Mouse (Mus musculus): Measurements from ENCODE around the gene Unc80.

DNA sequence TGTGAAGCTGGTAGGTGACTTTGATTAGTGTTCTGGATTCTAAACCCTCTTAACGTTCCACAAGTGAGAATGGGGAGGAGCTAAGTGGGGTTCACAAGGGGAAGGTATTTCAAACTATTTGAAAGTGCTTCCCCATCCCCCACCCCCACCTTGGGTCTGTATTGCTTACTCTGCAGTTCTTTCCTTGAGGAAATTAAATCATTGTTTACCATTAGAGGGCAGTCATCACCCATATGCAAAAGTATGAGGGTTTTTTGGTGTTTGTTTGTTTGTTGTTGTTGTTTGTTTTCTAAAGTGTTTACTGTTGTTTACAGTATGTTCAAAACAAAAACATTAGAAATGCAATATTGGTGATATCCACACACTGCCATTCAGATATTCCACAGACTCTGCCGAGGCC is 210.5 kb downstream of the Unc80 start:
- TF ChIP-seq CTCF (IDR thresholded peaks at IDR 0.05; ENCODE audit: extremely low read depth, insufficient read depth, low read length) (no peak), POLR2A (IDR thresholded peaks at IDR 0.05; ENCODE audit: extremely low read depth, insufficient read depth, low read length) (no peak)

Measured in cortical plate, adult 2 months (tissue).